Mouse (Mus musculus) 3134 (cell line): ENCODE results near the gene Lasp1.
"Not testable (repeated sequence)": the region's sequence is repeated elsewhere in the genome, so short reads cannot be mapped to it uniquely, and the experiment has no call there.

Source experiments
- DNase-seq: peaks from one replicate; pipeline ENCODE4 v3.0.0-alpha.2; 2011; ENCODE audit warnings: low spot score; ENCODE audit not compliant: insufficient read length; ENCODE audit errors: extremely low read depth

Lasp1 gene

GRCm38 (mm10) chr11:97825295-97825694 is 26.5 kb downstream of the Lasp1 start:
- no peak for DNase-seq

- no peak for DNase-seq
Measured at GRCm38 (mm10) chr11:97825971-97826370, 27.2 kb downstream of the Lasp1 start.

- no peak for DNase-seq
Measured at GRCm38 (mm10) chr11:97826414-97826813, 27.6 kb downstream of the Lasp1 start.

- DNase-seq: no peak
Measured at GRCm38 (mm10) chr11:97827654-97828053, 28.9 kb downstream of the Lasp1 start.

- no peak for DNase-seq
Measured at GRCm38 (mm10) chr11:97829365-97829764, 30.6 kb downstream of the Lasp1 start.

- peak; percentile 58 for DNase-seq
Measured at GRCm38 (mm10) chr11:97829913-97830476, 31.2 kb downstream of the Lasp1 start.

GRCm38 (mm10) chr11:97830501-97830900 is 31.7 kb downstream of the Lasp1 start:
- no peak for DNase-seq

- no peak for DNase-seq
Measured at GRCm38 (mm10) chr11:97832001-97832400, 33.2 kb downstream of the Lasp1 start.

- DNase-seq: no peak
Measured at GRCm38 (mm10) chr11:97833352-97833751, 34.6 kb downstream of the Lasp1 start.

GRCm38 (mm10) chr11:97836541-97836940 is 37.7 kb downstream of the Lasp1 start:
- no peak for DNase-seq

- DNase-seq: not testable (repeated sequence)
Measured at GRCm38 (mm10) chr11:97837051-97837450, 38.3 kb downstream of the Lasp1 start.

GRCm38 (mm10) chr11:97837641-97838149 is 38.9 kb downstream of the Lasp1 start:
- DNase-seq: no peak

- no peak for DNase-seq
Measured at GRCm38 (mm10) chr11:97838779-97839440, 40.1 kb downstream of the Lasp1 start.

- no peak for DNase-seq
Measured at GRCm38 (mm10) chr11:97839441-97840134, 40.8 kb downstream of the Lasp1 start.

GRCm38 (mm10) chr11:97840135-97840490 is 41.3 kb downstream of the Lasp1 start:
- no peak for DNase-seq

GRCm38 (mm10) chr11:97840539-97840954 is 41.7 kb downstream of the Lasp1 start, which contains the start of gene B230217C12Rik:
TSS of gene B230217C12Rik (plus strand) at chr11:97840780.
- DNase-seq: no peak

- no peak for DNase-seq
Measured at GRCm38 (mm10) chr11:97840991-97841661, 42.3 kb downstream of the Lasp1 start.

- DNase-seq: no peak
Measured at GRCm38 (mm10) chr11:97842001-97842400, 43.2 kb downstream of the Lasp1 start.

- DNase-seq: no peak
Measured at GRCm38 (mm10) chr11:97850367-97850766, 51.6 kb downstream of the Lasp1 start.

GRCm38 (mm10) chr11:97851601-97852000 is 52.8 kb downstream of the Lasp1 start:
- no peak for DNase-seq

GRCm38 (mm10) chr11:97855473-97855872 is 56.7 kb downstream of the Lasp1 start:
- no peak for DNase-seq
